Mouse (Mus musculus): ENCODE results near the gene Wipf1.
"Not testable (repeated sequence)": the region's sequence is repeated elsewhere in the genome, so short reads cannot be mapped to it uniquely, and the experiment has no call there.

Wipf1 gene

DNA sequence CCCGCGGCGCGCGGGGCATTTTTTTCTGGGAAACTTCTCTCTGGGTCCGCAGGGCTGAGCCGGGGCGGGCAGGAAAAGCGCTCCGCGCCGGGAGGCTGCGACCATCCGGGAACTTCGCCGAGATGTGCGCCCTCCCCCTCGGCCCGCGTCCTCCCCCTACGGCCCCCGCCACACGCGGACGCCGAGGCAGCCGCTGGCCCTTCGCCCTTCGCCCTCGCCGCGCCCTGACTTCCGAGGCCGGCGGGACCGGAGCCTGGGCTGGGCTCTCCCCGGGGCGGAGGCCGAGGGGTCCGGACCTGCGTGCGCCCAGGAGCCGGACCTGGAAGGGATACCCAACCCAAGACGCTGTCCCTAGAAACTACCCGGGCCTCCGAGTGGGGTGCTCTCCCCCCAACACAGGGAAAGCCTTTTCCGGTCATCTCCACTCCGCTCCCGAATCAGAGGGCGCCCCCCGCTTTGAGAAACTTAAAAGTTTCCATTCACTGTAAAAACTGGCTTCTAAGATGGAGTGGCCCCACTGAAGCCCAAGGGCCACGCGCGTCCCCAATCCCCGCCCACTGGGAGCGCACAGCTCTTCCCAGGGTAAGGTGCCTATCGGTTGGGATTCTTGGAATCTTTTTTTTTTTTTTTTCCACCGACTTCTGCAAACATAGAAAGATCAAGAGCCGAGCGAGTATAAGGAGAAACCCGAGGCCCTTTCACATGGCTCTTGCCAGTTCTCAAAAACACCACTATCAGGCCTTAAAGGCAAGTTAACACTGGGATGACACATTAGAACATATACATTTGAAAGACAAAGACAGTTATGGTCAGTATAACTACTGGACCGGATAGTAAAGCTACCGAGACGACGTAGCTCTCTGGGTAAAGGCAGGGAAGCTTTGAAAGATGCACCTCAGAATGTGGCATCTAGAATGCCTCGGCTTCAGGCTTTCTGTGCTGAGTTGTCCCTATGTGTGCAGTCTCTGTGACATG, at the start of gene Wipf1:
TSS of gene Wipf1 (minus strand) at position 379 of the 975 bp plus-strand sequence.
- DNase-seq (ENCODE audit: extremely low read depth, low read depth, low spot score): no peak

DNA sequence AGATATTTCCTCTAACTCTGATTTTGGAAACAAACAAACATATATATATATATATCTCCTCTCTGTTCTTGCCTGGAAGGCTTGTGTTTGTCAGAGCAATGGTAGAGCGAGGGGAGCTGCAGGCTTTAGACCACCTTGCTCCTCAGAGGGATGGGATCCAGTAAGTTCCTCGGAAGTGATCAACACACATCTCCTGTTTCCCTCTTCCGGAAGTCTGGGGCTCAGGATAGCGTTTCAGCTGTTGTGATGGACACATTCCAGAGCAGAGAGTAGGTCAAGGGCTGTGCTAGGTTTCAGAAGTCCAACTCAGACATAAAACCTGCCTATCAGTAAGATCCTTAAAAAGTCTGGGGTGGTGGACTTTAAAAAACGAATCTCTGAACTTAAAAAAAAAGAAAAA, 49.6 kb upstream of the Wipf1 start:
- no peak for DNase-seq (ENCODE audit: extremely low read depth, low read depth, low spot score)

DNA sequence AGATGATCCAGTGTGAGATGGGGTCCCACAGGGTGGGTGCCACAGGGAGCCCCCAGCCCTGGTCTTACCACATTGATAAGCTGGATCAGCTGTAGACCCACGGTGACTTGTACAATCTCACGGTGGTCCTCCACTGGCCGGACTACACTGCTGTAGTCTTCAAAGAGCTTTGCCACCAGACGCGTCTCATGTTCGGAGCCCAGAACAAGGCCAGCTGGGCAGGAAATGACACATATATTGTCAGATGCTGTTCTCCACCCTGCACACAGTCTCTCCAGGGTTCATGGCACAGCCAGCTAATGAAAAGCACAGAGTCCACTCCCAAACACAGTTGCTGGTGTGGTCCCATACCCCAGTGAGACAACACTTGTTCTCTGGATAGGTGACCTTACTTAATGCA, 44.9 kb upstream of the Wipf1 start:
- no peak for DNase-seq (ENCODE audit: extremely low read depth, low read depth, low spot score)

DNA sequence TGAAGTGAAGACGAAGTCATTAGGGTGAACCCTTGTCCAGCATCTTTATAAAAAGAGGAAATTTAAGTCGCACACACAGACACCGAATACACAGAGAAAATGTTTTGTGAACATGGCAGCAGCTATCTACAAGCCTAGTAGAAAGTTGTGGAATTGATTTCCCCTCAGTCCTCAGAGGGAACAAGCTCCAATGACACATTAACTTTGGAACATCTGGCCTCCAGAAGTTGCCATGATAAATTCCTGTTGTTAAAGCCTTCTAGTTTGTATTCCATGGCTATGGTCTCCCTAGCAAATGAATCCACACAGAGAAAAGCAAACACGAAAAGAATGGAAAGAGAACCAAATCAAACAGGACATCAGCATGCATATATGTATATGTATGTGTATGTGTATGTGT, 44.0 kb upstream of the Wipf1 start:
- DNase-seq (ENCODE audit: extremely low read depth, low read depth, low spot score): no peak

DNA sequence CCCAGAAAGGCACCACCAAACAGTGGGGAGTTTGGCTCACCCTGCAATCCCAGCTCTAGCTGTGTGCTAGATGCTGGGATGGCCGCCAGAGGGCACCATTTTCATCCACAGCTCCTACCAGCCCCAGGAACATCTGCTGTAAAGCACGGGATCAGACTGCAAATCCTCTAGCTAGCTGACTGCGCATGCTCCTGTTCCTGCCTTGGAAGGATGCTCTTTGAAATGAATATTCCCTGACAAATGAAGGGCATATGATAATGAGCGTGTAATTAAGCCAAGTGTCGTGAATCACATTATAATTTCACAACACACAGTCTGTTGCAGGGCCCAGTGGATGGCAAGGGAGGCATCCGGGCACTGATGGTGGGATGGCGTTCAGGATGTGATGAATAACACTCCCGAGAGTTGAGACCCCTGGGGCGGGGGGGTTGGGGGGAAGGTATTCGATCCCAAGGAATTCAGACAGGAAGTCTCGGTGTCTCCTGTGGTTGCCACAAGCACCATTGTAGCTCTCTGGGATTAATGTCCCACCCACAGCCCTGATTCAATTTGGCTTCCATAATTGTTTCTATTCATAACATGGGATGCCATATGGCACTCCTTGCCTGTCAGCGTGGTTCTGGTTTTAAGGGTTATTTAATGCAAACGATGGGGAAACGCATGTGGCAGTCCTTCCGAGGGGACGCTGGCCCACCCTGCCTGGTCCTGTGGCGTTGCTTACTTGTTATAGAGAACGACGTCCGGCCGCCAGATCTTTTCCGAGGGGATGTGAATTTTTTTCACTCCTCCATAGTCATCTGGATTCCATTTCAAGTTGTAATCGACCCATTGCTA, 43.2 kb upstream of the Wipf1 start:
- DNase-seq (ENCODE audit: extremely low read depth, low read depth, low spot score): no peak

DNA sequence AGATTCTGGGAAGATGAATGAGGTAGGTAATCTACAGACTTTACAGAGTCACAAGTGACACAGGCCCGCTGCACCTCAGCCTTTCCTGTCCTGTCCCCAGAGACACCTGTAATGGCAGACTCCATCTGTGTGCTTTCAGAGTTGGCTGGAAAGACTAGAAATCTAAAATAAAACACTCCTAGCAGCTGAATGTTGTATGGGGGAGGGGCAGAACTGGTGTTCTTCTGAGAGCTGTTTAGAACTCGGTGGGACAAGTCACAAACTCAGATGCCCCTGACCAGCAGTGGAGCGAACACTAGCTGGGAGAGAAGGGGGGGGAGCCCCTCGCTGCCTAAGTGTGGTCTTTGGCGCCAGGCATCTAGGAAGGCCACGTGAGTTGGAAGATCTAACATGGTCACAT, 42.4 kb upstream of the Wipf1 start:
- DNase-seq (ENCODE audit: extremely low read depth, low read depth, low spot score): no peak

DNA sequence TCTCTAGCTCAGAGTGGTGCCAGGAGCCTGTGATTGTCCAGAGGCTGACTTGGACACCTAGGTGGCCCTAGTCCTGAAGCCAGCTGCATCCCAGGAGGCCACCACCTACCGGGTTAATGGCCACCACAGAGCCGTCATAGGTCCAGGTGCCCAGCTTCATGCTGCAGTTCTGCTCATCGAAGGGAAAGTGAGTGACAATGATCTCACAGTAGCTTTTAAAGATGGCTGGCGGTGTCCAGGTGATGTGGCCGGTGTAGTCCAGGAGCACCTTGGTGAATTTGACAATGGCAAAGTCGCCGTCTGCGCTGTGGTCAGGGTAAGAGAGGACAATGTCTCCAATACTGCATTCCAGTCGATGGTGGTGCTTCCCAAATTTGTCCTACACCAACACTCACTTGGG, 41.8 kb upstream of the Wipf1 start:
- no peak for DNase-seq (ENCODE audit: extremely low read depth, low read depth, low spot score)

DNA sequence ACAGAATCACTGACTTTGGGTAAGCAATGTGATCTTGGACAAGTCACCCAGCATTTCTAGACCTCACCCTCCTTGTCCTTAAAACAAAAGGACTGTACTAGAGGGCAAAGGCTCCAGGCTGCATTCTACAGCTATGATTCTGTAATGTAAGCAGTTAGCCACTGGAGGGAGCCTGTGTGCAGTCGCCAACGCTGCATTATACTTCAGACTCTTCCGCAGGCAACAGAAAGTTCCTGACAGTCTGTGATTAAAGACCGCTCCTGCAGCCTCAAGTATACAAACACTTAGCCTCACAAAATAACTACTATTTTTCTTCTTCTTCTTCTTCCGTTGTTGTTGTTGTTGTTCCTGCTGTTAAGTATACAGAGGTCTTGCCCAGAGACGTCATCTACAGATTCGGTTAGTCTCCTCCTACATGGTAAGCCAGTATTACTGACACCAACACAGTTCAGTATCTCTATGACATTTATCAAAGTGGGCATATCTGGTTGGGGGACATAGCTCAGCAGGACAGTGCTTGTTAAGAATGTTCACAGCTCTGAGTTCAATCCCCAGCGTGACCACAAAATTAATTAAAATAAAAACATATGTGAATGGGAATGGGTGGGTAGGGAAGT, 37.6 kb upstream of the Wipf1 start:
- DNase-seq (ENCODE audit: extremely low read depth, low read depth, low spot score): no peak

DNA sequence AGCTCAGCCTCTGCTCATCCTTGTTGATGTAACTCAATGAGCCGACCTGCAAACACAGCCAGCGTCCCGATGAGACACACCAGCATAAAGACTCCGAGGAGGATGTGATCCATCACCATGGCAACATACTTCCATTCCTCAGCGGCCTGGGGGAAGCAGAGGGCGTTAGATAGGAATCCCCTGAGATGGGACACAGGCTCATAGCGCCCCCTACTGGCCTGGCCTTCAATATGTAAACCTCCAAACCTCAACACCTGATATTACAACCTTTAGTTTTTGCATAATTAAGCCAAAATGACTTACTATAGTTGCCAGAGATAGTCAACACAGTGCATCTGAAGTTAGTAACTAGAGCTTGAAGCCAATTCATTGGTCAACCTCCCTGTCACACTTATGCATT, 36.6 kb upstream of the Wipf1 start:
- no peak for DNase-seq (ENCODE audit: extremely low read depth, low read depth, low spot score)

DNA sequence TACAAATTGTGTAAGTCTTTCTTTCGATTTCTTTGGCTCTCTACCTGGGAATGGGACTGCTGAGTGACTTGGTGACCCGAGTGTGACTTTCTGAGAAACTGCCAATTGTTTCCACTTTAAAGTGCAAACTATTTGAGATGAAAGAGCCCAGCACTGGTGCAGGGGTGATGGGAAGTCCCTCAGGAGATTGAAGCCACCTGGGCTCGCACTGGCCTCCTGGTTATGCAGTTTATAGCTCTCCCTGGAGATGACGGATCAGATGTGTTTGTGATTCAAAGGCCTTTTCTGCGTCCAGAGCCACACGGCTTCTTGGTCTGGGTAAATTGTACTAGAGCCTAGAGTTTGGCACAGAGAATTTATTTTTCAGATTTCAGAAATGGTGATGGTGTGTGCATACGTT, 34.2 kb upstream of the Wipf1 start:
- no peak for DNase-seq (ENCODE audit: extremely low read depth, low read depth, low spot score)

DNA sequence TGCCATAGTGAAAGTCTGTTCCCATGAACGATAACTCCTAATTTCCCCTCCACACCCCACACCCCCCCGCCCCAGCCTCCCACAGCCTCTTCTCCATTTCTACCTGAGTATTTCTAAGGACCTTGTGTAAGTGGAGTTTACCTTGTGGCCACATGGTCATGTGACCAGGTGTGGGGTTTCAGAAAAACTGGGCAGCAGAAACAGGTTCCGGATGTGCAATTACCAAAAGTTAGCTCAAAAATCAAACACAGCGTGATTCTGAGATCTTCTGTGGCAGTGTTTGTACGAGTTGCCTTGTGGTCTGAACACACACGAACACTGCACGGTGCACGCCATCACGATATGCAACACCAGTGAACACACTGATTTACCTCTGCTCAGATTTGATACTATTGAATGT, 33.1 kb upstream of the Wipf1 start:
- no peak for DNase-seq (ENCODE audit: extremely low read depth, low read depth, low spot score)

DNA sequence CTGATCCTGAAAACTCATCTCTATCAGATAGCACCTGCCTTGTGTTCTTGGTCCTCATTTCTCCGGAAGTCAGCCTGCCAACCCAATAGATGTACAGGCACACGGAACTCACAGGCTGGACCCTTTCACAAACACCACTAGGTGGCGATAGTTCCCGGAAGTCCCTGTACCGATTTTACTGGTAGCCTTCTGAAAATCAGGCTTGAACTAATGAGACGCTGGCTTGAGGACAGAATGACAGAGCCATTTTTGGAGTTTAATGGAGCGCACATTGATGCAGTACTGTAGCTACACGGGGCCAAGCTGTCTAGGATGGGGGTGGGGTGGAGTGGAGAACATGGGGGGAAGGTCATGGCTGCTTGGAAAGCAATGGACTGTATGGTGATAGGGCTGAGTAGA, 32.1 kb upstream of the Wipf1 start:
- no peak for DNase-seq (ENCODE audit: extremely low read depth, low read depth, low spot score)

DNA sequence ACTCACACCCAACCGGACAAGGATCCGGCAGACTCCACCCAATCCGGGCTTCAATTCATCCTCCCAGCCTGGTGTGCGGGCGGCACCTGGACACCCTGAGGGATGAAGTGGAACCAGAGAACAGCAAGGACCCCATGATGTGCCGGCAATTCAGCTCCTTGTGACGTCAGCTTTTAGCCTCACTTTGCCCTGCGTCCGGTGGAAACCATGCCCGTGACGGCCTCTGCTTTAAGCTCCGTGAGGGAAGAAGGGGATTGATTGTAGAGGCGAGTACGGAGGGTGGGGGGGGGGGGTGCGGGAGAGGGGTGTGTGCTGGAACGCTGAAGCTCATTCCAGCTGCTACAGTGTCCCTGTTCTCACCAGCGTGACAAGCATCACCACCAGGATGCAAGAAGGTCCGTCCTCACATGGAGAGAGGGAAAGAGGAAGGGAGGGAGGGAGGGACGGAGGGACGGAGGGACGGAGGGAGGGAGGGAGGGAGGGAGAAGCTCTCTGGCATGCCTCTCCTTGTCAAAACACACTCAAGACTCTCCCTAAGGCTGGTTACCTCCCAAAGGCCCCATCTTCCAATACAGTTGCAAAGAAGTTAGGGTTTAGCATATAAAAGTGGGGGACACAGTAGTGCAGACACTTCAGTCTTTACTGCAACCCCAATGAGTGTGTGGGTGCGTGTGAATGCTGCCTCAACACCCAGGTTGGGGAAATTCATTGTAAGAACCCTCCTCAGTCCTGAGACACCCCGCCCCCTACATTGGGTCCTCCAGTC, 31.5 kb upstream of the Wipf1 start:
- no peak for DNase-seq (ENCODE audit: extremely low read depth, low read depth, low spot score)

DNA sequence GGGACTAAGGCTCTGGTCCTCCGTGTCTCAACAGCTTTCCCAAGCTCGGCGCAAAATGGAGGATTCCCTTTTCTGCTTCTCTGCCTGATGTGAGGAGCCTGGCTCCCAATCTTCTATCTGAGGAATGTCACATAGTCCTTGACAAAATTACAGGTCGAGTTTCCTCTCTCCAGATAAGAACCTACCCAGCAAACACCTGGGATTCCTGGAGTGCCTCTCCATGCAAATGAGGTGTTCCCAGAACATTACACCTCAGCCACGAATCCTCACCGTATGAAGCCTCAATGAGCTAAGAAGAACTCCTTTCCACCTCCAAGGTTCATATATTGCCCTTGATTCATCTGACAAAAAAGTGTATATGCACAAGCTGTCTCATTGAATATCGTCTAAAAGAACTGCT, 30.9 kb upstream of the Wipf1 start:
- no peak for DNase-seq (ENCODE audit: extremely low read depth, low read depth, low spot score)

DNA sequence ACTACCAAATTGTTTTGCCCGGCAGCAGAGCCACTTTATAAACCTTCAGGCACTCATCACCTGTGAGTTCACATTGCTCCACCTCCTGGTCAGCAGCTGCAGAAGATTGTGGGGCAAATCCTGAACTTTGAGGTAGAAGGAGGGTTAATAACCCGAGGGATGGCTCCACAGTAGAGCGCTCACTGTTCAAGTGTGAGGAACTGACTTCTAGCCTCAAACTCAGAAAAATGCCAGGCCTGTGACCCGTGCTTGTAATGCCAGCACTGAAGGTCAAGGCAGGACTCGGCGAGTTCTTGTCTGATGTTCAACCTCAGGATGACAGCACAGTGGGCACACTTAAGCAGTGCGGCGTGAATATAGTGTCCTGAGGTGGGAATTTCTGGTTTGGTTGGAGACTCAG, 28.4 kb upstream of the Wipf1 start:
- DNase-seq (ENCODE audit: extremely low read depth, low read depth, low spot score): no peak

DNA sequence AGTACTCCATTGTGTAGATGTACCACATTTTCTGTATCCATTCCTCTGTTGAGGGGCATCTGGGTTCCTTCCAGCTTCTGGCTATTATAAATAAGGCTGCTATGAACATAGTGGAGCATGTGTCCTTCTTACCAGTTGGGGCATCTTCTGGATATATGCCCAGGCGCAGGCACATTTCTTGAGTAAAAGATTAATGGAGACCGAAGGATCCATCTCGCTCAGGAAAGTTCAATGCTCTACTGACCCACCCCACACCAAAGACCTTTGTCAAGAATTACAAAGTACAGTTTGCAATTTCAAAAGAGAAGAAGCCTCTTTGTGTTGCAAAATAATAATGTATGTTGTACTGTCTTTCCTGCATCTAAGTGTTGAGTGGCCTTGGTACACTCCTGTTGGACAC, 27.5 kb upstream of the Wipf1 start:
- DNase-seq (ENCODE audit: extremely low read depth, low read depth, low spot score): not testable (repeated sequence)

DNA sequence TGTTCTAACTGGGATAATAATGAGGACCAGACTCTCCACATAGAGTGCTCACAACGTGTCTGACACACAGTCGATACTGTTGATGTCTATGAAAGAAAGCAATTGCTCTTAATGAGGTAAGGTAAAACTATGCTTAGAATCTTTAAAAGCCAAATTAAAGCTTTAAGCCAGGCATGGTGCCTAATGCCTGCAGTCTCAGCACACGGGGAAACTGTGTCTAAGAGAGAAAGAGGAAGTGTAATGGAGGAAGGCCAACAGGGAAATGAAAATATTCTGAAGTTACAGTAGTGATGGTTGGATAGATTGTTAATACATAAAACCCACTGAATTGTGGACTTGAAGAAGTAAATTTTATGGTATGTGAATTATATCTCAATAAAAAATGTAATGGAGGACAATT, 24.9 kb upstream of the Wipf1 start:
- DNase-seq (ENCODE audit: extremely low read depth, low read depth, low spot score): no peak

DNA sequence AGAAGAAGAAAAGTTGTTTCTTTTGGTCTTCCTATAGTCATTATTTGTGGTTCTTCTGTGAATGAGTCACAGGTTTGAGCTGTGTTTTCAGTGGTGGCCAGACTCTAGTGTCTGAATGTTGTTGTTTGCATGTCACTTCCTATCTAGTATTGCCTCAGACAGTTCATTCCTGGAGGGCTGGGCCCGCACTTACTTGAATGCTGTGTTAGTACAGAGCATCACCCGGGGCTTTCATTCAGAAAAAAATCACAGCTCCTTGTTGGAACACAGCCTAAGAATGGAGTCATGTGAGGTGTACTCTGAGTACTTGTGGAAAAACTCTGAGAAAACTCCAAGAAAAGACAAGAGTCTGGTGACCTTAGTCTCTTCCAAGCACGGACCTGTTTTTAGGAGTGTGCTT, 23.4 kb upstream of the Wipf1 start:
- DNase-seq (ENCODE audit: extremely low read depth, low read depth, low spot score): no peak

DNA sequence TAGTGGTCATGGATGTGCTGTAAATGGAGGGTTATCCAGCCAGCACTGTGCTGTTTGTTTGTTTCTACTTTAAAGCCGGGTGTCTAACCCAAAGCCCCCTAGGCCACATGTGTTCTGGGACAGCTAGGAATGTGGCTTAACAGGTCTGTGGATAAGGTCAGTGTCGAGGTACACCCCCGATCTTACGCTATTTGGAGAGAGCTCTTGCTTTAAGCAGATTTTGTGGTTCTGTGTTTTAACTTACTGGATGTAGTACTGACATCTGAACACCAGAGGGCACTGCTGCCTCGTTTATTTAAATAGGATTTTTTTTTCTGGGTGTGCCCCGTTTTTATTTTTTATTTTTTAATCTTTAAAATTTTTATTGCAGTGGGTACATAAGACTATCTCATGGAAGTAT, 21.2 kb upstream of the Wipf1 start:
- no peak for DNase-seq (ENCODE audit: extremely low read depth, low read depth, low spot score)

DNA sequence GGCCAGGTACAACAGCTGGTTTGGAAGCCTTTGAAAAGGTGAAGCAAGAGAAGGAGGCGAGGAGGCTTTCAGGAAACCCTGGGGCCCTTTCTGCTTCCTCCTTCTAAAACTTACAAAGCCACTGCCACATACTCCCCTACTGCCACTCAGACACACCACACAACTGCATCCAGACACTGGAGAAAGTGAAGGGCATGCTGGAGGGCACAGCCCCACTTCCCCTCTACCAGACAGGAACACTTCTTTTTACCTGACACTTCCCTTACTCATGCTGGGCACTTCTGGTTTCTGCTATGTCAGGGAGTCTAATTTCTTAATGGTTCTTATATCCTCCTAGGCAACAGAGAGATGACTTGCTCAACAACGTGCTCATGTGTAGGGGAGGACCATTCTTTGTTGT, 19.0 kb upstream of the Wipf1 start:
- no peak for DNase-seq (ENCODE audit: extremely low read depth, low read depth, low spot score)

DNA sequence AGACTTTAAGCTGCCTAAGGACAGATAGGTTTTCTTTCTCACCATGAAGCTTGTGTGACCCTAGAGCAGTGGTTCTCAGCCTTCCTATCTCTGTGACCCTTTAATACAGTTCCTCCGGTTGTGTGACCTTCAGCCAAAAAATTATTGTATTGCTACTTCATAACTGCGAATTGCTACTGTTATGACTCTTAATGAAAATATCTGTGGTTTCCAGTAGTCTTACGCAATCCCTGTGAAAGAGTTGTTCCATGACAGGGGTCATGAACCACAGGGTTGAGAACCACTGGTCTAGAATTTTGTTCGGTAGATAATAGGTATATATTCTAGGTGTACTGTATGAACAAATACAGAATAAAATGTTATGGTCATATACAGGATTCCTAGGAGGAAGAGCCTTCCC, 17.7 kb upstream of the Wipf1 start:
- no peak for DNase-seq (ENCODE audit: extremely low read depth, low read depth, low spot score)
